Mouse (Mus musculus) spleen, adult 2 months (tissue): ENCODE data around the gene C2cd3.

ENCODE experiments used
- CTCF ChIP-seq: fragments of 200-500 bp; IDR thresholded peaks from 2 replicates; pipeline ENCODE4 v1.5.1; 2011; ENCODE audit warnings: mild to moderate bottlenecking, inconsistent platforms; ENCODE audit not compliant: insufficient read depth, insufficient read length, insufficient replicate concordance; ENCODE audit errors: extremely low read depth
- POLR2A ChIP-seq: fragments of 200-500 bp; IDR thresholded peaks from 2 replicates; pipeline ENCODE4 v1.6.1; 2011; ENCODE audit warnings: low read depth, low read length, inconsistent platforms

DNA sequence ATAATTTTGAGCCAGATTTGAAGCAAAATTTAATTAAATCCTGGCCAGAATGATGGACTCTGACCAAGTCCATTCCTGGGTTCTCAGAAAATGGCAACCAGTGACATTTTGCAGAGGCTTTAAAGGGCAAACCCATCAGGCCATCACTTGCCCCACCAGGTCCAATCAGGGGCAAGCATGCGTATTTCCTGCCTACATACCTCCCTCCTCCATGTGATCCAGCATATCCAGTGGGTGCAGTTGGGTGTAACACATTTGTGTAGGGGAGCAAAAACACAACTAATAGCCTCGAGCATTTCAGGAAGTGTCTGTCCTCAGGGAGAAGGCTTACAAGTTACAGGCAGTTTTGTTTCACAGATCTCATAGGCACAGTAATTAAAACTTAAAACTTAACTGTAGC is 115.3 kb downstream of the C2cd3 start:
- no peak for TF ChIP-seq POLR2A
- no peak for TF ChIP-seq CTCF
